Mouse (Mus musculus) c-Kit-positive CD71-positive TER-119-positive erythroid progenitor cells, embryonic 14.5 days (primary cell): ENCODE results near the gene Taf1a.

Experiments used
- DNase-seq: peaks from one replicate; pipeline ENCODE4 v3.0.0-alpha.2; 2013; ENCODE audit warnings: low spot score

The Taf1a gene

GRCm38 (mm10) chr1:183414081-183414727 lies 25.4 kb downstream of the Taf1a start:
- no peak for DNase-seq

- no peak for DNase-seq
These were observed 29.1 kb downstream of the Taf1a start, which contains the start of gene Hhipl2 for GRCm38 (mm10) chr1:183417873-183418272. Gene Hhipl2 (plus strand): TSS chr1:183418215.

- DNase-seq = no peak
These were observed 31.0 kb downstream of the Taf1a start for GRCm38 (mm10) chr1:183419741-183420140.

GRCm38 (mm10) chr1:183420296-183420695 lies 31.5 kb downstream of the Taf1a start:
- no peak for DNase-seq

- DNase-seq = no peak
These were observed 35.3 kb downstream of the Taf1a start for GRCm38 (mm10) chr1:183424100-183424499.

GRCm38 (mm10) chr1:183434918-183435317 lies 46.1 kb downstream of the Taf1a start:
- DNase-seq = no peak

- peak; percentile 27 for DNase-seq
These were observed 50.3 kb downstream of the Taf1a start for GRCm38 (mm10) chr1:183439036-183439435.

- peak; percentile 60 for DNase-seq
These were observed 53.4 kb downstream of the Taf1a start for GRCm38 (mm10) chr1:183442015-183442774.

- no peak for DNase-seq
These were observed 64.3 kb downstream of the Taf1a start for GRCm38 (mm10) chr1:183453066-183453465.
